Mouse (Mus musculus): ENCODE data around the gene Ptprm. TPM values are rescaled to one million over a fixed set of nuclear protein-coding genes. Genes with fewer than 3 reads are reported as not detected.

Gene Ptprm
- polyA plus RNA-seq, 1 experiment from 2014 or later: 16.1 TPM

DNA sequence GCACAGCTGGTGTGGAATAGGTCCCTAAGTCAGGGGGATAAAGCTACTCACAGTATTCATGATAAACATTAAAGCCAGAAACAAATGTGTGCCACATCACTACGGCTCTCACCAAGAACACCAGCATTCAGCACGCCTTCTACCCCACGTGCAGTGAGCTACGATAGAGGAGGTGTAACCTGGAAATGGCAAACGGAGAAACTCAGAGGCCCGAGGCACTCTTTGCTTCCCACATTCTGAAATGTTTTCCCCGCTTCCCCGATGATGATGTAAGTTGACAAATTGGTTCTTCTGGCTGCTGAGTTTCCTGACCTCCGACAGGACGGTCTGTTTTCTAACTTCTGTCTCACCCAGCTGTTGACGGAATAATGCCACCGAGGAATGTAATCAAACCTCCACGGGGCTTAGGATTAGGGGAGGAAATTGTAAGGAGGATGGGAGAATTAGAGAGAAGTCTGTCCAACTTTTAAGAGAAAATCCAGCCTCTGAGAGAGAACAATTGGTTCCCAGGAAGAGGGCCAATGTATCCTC lies 72.6 kb downstream of the Ptprm start:
- H3K4me1 ChIP-seq (replicated peaks): peaks cover 2% of the 10 kb centered on the region; the same call in 1 of the 2 replicates
- no peak overlapping the region for H3K9ac ChIP-seq
- H3K9me3 ChIP-seq (replicated peaks): no peaks in the 10 kb centered on the region
- H3K4me2 ChIP-seq: no peak overlapping the region
- WGBS: 23% methylated on average over 13 of the region's 13 CpGs
- no peak overlapping the region; the same call in 1 of the 2 replicates for H3K27ac ChIP-seq (ENCODE audit: poor library complexity, severe bottlenecking)
- H3K27me3 ChIP-seq (replicated peaks): no peaks in the 10 kb centered on the region
- H3K36me3 ChIP-seq: no peaks in the 10 kb centered on the region
- ATAC-seq (ENCODE audit: insufficient number of reproducible peaks, low FRiP score): no peak
- H3K4me3 ChIP-seq: no peak overlapping the region

DNA sequence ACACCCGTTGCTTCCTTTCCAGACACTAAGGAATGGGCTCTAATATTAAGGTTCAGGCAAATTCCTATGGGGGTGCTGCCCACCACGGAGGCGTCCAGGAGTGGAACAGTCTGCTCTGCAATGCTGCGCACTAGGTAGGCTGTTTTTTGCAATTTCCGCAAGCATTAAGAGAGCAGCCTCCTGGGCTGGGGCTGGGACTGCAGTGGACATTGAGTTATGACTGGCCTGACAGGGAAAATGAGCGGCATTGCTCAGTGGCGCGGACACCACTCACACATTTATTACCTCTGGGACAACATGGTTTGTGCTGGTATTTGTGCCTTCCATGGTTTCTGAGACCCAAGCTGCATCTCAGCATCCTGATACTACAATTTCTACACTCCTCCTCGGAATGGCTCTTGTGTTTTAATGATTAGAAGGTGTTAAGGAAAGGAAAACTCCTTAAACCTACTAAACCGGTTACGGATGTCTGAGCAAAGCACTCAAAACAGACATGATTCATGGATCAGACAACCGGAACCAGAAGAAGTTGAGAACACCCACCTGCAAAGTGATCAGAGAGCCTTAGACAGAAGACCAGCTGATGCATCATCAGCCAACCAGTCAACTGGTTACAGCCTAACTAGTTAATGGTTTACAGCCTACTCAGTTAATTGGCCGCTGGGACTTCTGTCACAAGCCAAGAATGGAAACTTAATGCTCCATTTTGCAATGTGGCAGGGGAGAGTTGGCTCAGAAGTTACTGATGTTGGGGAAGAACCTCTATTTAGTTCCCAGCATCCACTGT lies 76.9 kb downstream of the Ptprm start:
- ATAC-seq (ENCODE audit: insufficient number of reproducible peaks, low FRiP score): no peak
- Histone ChIP-seq H3K9me3 (replicated peaks) (no peaks in the 10 kb centered on the region), H3K9ac (no peak overlapping the region), H3K36me3 (no peaks in the 10 kb centered on the region), H3K4me1 (replicated peaks) (0 out of 2 replicates have a peak, but pooled peaks cover 2% of the 10 kb centered on the region), H3K4me3 (no peak overlapping the region), H3K27ac (ENCODE audit: poor library complexity, severe bottlenecking) (no peak overlapping the region), H3K4me2 (no peak overlapping the region), H3K27me3 (replicated peaks) (no peaks in the 10 kb centered on the region)
- WGBS: 87% methylated on average over 13 of the region's 13 CpGs

GRCm38 (mm10) chr17:67274531-67275094 lies 79.6 kb downstream of the Ptprm start:
- no peaks in the 10 kb centered on the region for H3K4me1 ChIP-seq (replicated peaks)
- H3K4me3 ChIP-seq: no peak overlapping the region
- no peaks in the 10 kb centered on the region for H3K27me3 ChIP-seq (replicated peaks)
- no peaks in the 10 kb centered on the region for H3K36me3 ChIP-seq
- no peak overlapping the region for H3K9ac ChIP-seq
- WGBS: 69% methylated on average over 21 of the region's 21 CpGs
- H3K9me3 ChIP-seq (replicated peaks): no peaks in the 10 kb centered on the region
- H3K27ac ChIP-seq (ENCODE audit: poor library complexity, severe bottlenecking): no peak overlapping the region
- no peak for ATAC-seq (ENCODE audit: insufficient number of reproducible peaks, low FRiP score)
- H3K4me2 ChIP-seq: no peak overlapping the region

DNA sequence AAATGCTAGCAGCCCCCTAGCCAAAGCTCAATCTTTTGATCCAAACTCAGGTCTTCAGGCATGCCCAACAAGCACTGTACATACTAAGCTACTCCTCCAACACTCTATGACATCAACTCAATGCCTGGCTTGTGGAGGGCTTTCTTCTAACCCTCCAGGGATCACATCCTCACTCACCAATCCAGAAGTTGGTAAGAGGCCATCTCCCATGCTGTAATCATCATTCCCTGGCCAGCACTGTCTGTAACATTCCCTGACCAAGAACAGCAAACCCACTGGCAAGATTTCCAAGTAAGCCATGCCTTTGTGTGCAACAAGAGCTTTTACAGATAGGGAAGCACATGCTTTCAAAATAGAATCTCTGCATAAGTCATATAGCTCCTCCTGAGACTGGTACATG lies 81.3 kb downstream of the Ptprm start:
- H3K9ac ChIP-seq: no peak overlapping the region
- H3K4me3 ChIP-seq: no peak overlapping the region
- no peaks in the 10 kb centered on the region for H3K9me3 ChIP-seq (replicated peaks)
- H3K4me2 ChIP-seq: no peak overlapping the region
- no peaks in the 10 kb centered on the region for H3K27me3 ChIP-seq (replicated peaks)
- no peak for ATAC-seq (ENCODE audit: insufficient number of reproducible peaks, low FRiP score)
- no peak overlapping the region for H3K27ac ChIP-seq (ENCODE audit: poor library complexity, severe bottlenecking)
- no peaks in the 10 kb centered on the region for H3K36me3 ChIP-seq
- H3K4me1 ChIP-seq (replicated peaks): no peaks in the 10 kb centered on the region

DNA sequence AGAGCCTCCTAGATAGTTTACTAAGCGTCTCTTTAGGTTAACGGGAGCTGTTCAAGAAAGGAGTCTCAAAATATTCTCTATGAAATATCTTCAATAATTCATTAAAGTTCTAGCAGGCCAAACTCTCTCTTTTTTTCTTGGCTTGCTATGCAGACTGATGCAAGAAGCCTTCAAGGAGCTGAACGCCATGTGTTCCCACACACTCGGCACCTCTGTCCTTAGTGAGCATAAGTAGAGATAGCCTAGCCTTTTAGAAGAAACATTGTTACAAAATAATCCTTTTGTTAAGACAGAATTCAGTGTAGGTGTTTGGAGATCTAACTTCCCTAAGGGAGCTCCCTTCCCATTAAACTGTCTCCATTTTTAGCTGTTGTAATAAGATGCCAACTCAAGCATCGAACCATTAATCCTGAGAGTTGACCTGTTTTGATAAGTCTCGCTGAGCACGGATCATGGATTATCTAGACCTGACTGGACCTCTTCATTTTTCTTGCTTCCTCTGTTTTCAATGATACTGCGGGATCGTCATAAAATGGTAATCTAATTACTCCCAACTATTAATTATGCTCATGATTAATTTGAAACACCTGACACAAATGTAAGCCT lies 85.7 kb downstream of the Ptprm start:
- ATAC-seq (ENCODE audit: insufficient number of reproducible peaks, low FRiP score): no peak
- Histone ChIP-seq H3K36me3 (no peaks in the 10 kb centered on the region), H3K4me2 (no peak overlapping the region), H3K9me3 (replicated peaks) (no peaks in the 10 kb centered on the region), H3K9ac (no peak overlapping the region), H3K27me3 (replicated peaks) (no peaks in the 10 kb centered on the region), H3K4me3 (no peak overlapping the region), H3K4me1 (replicated peaks) (0 out of 2 replicates have a peak, but pooled peaks cover 3% of the 10 kb centered on the region), H3K27ac (ENCODE audit: poor library complexity, severe bottlenecking) (no peak overlapping the region)
- 78% methylated on average over 9 of the region's 9 CpGs for WGBS

- no peak for ATAC-seq (ENCODE audit: insufficient number of reproducible peaks, low FRiP score)
- Histone ChIP-seq H3K27me3 (replicated peaks) (no peaks in the 10 kb centered on the region), H3K4me3 (no peak overlapping the region), H3K4me1 (replicated peaks) (peaks cover 11% of the 10 kb centered on the region; the same call in 1 of the 2 replicates), H3K4me2 (no peak overlapping the region), H3K9me3 (replicated peaks) (no peaks in the 10 kb centered on the region), H3K36me3 (no peaks in the 10 kb centered on the region), H3K9ac (no peak overlapping the region), H3K27ac (ENCODE audit: poor library complexity, severe bottlenecking) (no peak overlapping the region)
- 90% methylated on average over 6 of the region's 6 CpGs for WGBS
Observed at GRCm38 (mm10) chr17:67266270-67266669, 88.0 kb downstream of the Ptprm start.

DNA sequence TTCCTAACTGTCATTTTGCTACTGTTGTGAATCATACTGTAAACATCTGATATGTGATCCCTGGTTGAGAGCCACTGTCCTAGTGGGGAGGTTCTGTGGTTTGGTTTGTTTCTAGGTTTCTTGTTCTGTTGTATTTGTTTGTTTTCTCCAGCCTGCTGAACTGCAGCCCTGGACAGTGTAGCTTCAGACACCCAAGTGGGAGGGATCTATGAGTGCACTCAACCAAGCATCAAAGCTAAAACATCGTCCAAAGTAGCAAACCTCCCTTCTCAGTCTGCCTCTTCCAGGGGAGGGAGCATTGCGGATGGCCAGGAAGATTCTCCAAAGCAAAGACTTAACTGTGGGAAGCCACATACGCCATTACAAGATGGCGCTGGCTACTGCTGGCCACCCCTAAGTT lies 88.7 kb downstream of the Ptprm start:
- Histone ChIP-seq H3K4me3 (no peak overlapping the region), H3K4me2 (no peak overlapping the region), H3K9me3 (replicated peaks) (no peaks in the 10 kb centered on the region), H3K9ac (no peak overlapping the region), H3K27ac (ENCODE audit: poor library complexity, severe bottlenecking) (no peak overlapping the region), H3K27me3 (replicated peaks) (no peaks in the 10 kb centered on the region), H3K4me1 (replicated peaks) (peaks cover 11% of the 10 kb centered on the region; the same call in 1 of the 2 replicates), H3K36me3 (no peaks in the 10 kb centered on the region)
- no peak for ATAC-seq (ENCODE audit: insufficient number of reproducible peaks, low FRiP score)
- 88% methylated on average over 4 of the region's 4 CpGs for whole genome bisulfite sequencing

DNA sequence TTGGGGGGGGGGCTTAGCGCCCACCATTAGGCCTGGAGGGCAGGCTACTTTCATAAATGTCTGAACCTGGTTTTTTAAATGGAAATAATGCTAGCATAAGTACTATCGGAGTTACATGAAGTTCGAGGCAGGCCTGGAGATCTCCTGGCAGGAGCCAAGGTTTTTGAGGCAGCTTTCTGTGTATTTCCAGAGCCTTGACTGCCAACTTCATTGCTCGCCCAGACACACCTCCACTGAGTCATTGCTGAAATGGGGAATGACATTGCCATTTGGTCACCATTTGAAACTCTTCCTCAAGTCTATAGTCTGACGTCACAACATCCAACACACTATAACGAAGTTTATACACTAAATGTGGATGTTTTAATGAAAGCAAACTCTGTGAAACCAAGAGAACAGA lies 89.5 kb downstream of the Ptprm start:
- Histone ChIP-seq H3K27ac (ENCODE audit: poor library complexity, severe bottlenecking) (no peak overlapping the region), H3K9ac (no peak overlapping the region), H3K36me3 (no peaks in the 10 kb centered on the region), H3K27me3 (replicated peaks) (no peaks in the 10 kb centered on the region), H3K4me2 (no peak overlapping the region), H3K9me3 (replicated peaks) (no peaks in the 10 kb centered on the region), H3K4me1 (replicated peaks) (peaks cover 11% of the 10 kb centered on the region; the same call in 1 of the 2 replicates), H3K4me3 (no peak overlapping the region)
- ATAC-seq (ENCODE audit: insufficient number of reproducible peaks, low FRiP score): no peak
- 78% methylated on average over 6 of the region's 6 CpGs for WGBS

DNA sequence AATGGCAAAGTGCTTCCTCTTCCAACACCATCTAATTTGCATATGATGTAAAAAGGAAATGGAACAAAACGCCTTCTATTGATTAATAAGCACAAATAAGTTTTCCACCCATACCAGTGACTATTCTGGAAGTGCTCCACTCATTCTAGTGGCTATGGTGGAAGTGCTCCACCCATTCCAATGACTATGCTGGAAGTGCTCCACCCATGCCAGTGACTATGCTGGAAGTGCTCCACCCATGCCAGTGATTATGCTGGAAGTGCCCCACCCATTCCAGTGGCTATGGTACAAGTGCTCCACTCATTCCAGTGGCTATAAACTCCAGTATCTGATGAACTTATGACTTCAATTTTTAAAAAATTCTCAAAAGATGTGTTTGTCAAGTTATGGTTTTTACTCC lies 91.2 kb downstream of the Ptprm start:
- H3K4me1 ChIP-seq (replicated peaks): peaks cover 11% of the 10 kb centered on the region; the same call in 1 of the 2 replicates
- H3K9ac ChIP-seq: no peak overlapping the region
- no peak overlapping the region for H3K4me2 ChIP-seq
- H3K36me3 ChIP-seq: no peaks in the 10 kb centered on the region
- WGBS: 61% methylated on average over 1 of the region's 1 CpGs
- no peak overlapping the region for H3K27ac ChIP-seq (ENCODE audit: poor library complexity, severe bottlenecking)
- 0 out of 2 replicates have a peak, but pooled peaks cover 3% of the 10 kb centered on the region for H3K9me3 ChIP-seq (replicated peaks)
- no peak overlapping the region for H3K4me3 ChIP-seq
- ATAC-seq (ENCODE audit: insufficient number of reproducible peaks, low FRiP score): no peak
- no peaks in the 10 kb centered on the region for H3K27me3 ChIP-seq (replicated peaks)

DNA sequence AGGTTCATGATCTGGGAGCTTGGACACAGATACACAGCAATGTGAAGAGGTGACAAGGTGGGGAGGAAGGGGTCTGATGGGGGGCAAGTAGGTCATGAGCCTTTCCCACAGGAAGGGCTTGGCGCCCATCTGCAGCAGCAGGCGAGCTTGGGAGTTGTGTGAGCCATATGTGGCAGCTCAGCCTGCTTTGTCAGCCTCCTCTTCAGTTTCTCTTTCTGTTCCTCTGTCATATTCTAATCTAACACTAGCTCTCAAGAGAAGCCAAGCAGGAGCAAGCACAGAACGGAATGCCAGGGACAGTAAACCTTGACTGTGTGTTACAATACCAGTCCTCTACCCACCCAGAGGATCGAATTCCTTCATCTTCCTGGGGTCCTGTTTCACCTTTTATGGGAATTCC lies 94.2 kb downstream of the Ptprm start:
- 0 out of 2 replicates have a peak, but pooled peaks cover 6% of the 10 kb centered on the region for H3K9me3 ChIP-seq (replicated peaks)
- peaks cover 11% of the 10 kb centered on the region; the same call in 1 of the 2 replicates for H3K4me1 ChIP-seq (replicated peaks)
- no peaks in the 10 kb centered on the region for H3K36me3 ChIP-seq
- WGBS: 80% methylated on average over 4 of the region's 4 CpGs
- no peak overlapping the region for H3K9ac ChIP-seq
- no peak overlapping the region for H3K4me2 ChIP-seq
- ATAC-seq (ENCODE audit: insufficient number of reproducible peaks, low FRiP score): no peak
- no peak overlapping the region for H3K27ac ChIP-seq (ENCODE audit: poor library complexity, severe bottlenecking)
- H3K4me3 ChIP-seq: no peak overlapping the region
- H3K27me3 ChIP-seq (replicated peaks): no peaks in the 10 kb centered on the region

DNA sequence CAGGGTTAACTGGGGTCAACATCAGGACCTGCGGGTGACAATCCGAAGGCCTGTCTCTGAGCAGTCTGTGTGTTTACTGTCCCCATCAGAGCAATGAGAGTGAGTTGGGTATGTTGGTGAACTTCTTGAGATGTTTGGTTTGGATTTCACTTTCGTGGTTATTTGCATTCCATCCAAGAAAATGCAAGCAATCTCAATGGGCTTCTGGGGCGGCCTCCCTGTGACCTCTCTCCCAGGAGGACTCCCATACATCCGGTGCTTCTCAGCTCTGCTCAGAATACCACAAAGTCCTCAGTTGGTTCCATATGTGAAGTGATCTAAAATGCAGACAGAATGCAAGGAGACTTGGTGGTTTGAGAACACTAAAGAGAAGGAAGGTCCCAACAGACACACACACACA lies 96.5 kb downstream of the Ptprm start:
- WGBS: 81% methylated on average over 5 of the region's 5 CpGs
- 0 out of 2 replicates have a peak, but pooled peaks cover 6% of the 10 kb centered on the region for H3K9me3 ChIP-seq (replicated peaks)
- H3K27ac ChIP-seq (ENCODE audit: poor library complexity, severe bottlenecking): no peak overlapping the region
- peaks cover 7% of the 10 kb centered on the region; the same call in 1 of the 2 replicates for H3K4me1 ChIP-seq (replicated peaks)
- H3K36me3 ChIP-seq: no peaks in the 10 kb centered on the region
- no peaks in the 10 kb centered on the region for H3K27me3 ChIP-seq (replicated peaks)
- no peak overlapping the region for H3K9ac ChIP-seq
- H3K4me3 ChIP-seq: no peak overlapping the region
- H3K4me2 ChIP-seq: no peak overlapping the region
- no peak for ATAC-seq (ENCODE audit: insufficient number of reproducible peaks, low FRiP score)
